Mouse (Mus musculus): ENCODE measurements at regions not wholly inside any gene's neighbourhood (a gene's known extent, or its start where the extent isn't known, plus 50 kb on each side); places are given as distances from the start of the nearest gene placed in this dataset.

DNA sequence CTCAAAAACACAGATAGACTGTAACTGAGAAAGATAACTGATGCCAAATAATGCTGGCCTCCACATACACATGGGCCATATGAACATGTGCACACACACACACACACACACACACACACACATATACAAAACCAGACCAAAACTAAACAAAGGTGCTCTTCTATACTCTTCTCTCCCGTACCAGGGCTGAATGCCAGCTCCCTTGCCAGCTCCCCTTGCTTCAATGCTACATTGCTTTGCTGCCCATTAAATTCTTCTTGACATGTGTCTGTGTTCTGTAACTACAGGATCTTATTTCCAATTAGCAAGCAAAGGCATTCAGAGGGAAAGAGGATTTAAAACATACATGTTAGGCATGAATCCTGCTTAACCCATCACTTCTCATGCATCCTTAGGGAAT, 74.3 kb upstream of the Chrm2 start:
- DNase-seq (ENCODE audit: inconsistent age in 2 of 2, low spot score in 1 of 2): no peak

Measured in adrenal gland, adult (tissue).